Mouse (Mus musculus): ENCODE results near the gene Fabp6.

Gene Fabp6

GRCm38 (mm10) chr11:43589530-43590072 lies 11.7 kb downstream of the Fabp6 start:
- no peak for DNase-seq (ENCODE audit: low spot score in 2 of 2)

- DNase-seq (ENCODE audit: low spot score in 2 of 2) = peak in 1 of 2 experiments; percentile 50
Measured at GRCm38 (mm10) chr11:43586324-43587090, 14.8 kb downstream of the Fabp6 start, which contains the start of gene 4933415A04Rik. Gene 4933415A04Rik (plus strand): TSS chr11:43587040.

- no peak for DNase-seq (ENCODE audit: low spot score in 2 of 2)
Measured at GRCm38 (mm10) chr11:43585211-43586005, 15.9 kb downstream of the Fabp6 start.

- no peak for DNase-seq (ENCODE audit: low spot score in 2 of 2)
Measured at GRCm38 (mm10) chr11:43577713-43578478, 23.4 kb downstream of the Fabp6 start.

- DNase-seq (ENCODE audit: low spot score in 2 of 2) = no peak
Measured at GRCm38 (mm10) chr11:43575376-43576151, 25.8 kb downstream of the Fabp6 start.

GRCm38 (mm10) chr11:43575061-43575375 lies 26.3 kb downstream of the Fabp6 start:
- DNase-seq (ENCODE audit: low spot score in 2 of 2) = no peak

- DNase-seq (ENCODE audit: low spot score in 2 of 2) = peak in 1 of 2 experiments; percentile 7
Measured at GRCm38 (mm10) chr11:43569595-43569994, 31.7 kb downstream of the Fabp6 start.

- DNase-seq (ENCODE audit: low spot score in 2 of 2) = no peak
Measured at GRCm38 (mm10) chr11:43569188-43569587, 32.2 kb downstream of the Fabp6 start.

GRCm38 (mm10) chr11:43568263-43568662 lies 33.1 kb downstream of the Fabp6 start:
- peak in 1 of 2 experiments; percentile 16 for DNase-seq (ENCODE audit: low spot score in 2 of 2)

- no peak for DNase-seq (ENCODE audit: low spot score in 2 of 2)
Measured at GRCm38 (mm10) chr11:43566696-43567095, 34.6 kb downstream of the Fabp6 start.

GRCm38 (mm10) chr11:43565852-43566251 lies 35.5 kb downstream of the Fabp6 start:
- DNase-seq (ENCODE audit: low spot score in 2 of 2) = no peak

- no peak for DNase-seq (ENCODE audit: low spot score in 2 of 2)
Measured at GRCm38 (mm10) chr11:43565414-43565813, 35.9 kb downstream of the Fabp6 start.

- no peak for DNase-seq (ENCODE audit: low spot score in 2 of 2)
Measured at GRCm38 (mm10) chr11:43563654-43564244, 37.6 kb downstream of the Fabp6 start.

- no peak for DNase-seq (ENCODE audit: low spot score in 2 of 2)
Measured at GRCm38 (mm10) chr11:43559515-43560292, 41.6 kb downstream of the Fabp6 start.

GRCm38 (mm10) chr11:43556538-43556937 lies 44.8 kb downstream of the Fabp6 start:
- DNase-seq (ENCODE audit: low spot score in 2 of 2) = no peak

- no peak for DNase-seq (ENCODE audit: low spot score in 2 of 2)
Measured at GRCm38 (mm10) chr11:43552675-43553074, 48.7 kb downstream of the Fabp6 start.

- no peak for DNase-seq (ENCODE audit: low spot score in 2 of 2)
Measured at GRCm38 (mm10) chr11:43551756-43552155, 49.6 kb downstream of the Fabp6 start.

GRCm38 (mm10) chr11:43549701-43550100 lies 51.6 kb downstream of the Fabp6 start:
- DNase-seq (ENCODE audit: low spot score in 2 of 2) = no peak

- DNase-seq (ENCODE audit: low spot score in 2 of 2) = no peak
Measured at GRCm38 (mm10) chr11:43548657-43549435, 52.5 kb downstream of the Fabp6 start.
